Mouse (Mus musculus): ENCODE measurements around the gene Abcd4. TPM values are rescaled to one million over a fixed set of nuclear protein-coding genes. Genes with fewer than 3 reads are reported as not detected.

Gene Abcd4
- polyA plus RNA-seq, 1 experiment from 2014 or later = 6.9 TPM

DNA sequence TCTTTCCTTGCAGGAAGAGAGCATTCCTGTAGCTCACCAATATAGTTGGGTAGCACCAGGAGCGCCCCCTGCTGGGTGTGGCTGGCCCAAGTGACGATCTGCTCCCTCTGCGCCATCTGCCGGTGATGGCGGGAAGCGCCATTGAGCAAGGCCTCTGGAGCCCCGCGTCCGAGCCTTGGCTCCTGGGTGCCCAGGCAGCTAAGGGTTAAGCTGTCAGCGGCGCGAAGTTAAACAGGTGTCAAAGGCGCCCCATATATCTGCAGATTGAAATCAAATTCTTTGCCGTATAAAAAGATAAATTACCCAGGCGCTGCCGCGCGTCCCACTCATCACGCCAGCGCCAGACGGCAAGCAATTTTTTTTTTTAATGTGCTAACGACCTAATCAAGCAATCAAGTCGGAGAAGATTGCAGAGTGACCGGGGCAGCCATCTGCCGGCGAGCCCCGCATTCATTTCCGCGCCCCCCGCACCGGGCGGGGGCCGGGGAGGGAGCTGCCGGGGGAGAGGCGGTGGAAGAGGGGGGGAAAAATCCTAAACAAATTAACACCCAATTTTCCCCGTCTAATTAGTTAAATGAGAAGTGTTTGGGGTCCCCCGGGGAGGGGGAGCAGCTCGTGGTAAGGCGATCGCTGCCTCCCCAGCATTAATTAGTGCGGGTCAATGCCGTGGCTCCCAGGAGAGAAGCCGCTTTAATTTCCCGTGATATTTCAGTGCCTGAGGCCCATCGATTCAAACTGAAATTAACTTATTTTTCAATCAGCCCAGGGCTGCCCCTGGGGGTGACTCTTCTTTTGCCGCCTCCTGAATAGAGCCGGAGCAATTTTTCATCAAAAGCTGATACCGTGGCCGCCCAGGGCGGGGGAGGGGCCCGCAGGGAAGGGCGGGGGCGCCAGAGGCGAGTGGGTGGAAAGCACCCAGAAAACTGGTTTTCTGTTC, 27.1 kb downstream of the Abcd4 start:
- peak; percentile 91 for DNase-seq (ENCODE audit: low spot score)
- H3K4me2 ChIP-seq (ENCODE audit: low read depth, low read length) = peak overlapping the region; percentile 93
- H3K36me3 ChIP-seq (ENCODE audit: control insufficient read depth, insufficient read depth, low read length) = no peaks in the 10 kb centered on the region
- WGBS = under 1% methylated on average over 54 of the region's 54 CpGs
- H3K9me3 ChIP-seq (ENCODE audit: control insufficient read depth, low read length) = no peaks in the 10 kb centered on the region
- H3K9ac ChIP-seq (ENCODE audit: low read depth, low read length) = peak overlapping the region; percentile 69
- H3K27ac ChIP-seq (replicated peaks; ENCODE audit: low read depth, low read length) = no peak overlapping the region
- no peaks in the 10 kb centered on the region for H3K27me3 ChIP-seq (replicated peaks; ENCODE audit: control insufficient read depth, insufficient read depth, low read length)
- ATAC-seq (ENCODE audit: low read depth) = peak; percentile 74
- H3K4me3 ChIP-seq (ENCODE audit: low read depth, low read length) = peak overlapping the region; percentile 45
- no peaks in the 10 kb centered on the region for H3K4me1 ChIP-seq (ENCODE audit: control insufficient read depth, insufficient read depth, low read length)

DNA sequence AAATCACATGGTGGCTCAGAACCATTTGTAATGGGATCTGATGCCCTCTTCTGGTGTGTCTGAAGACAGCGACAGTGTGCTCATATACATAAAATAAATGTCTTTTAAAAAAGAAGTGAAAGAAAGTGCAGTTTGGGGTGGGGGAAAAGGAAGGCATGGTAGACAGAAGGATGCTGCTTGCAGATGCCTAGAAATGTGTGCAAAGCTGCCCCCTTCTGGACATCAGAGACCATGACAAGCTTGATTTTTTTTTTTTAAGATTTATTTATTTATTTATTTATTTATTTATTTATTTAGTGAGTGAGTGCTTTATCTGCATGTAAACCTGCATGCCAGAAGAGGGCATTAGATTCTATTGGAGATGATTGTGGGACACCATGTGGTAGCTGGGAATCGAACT, 35.9 kb downstream of the Abcd4 start:
- no peaks in the 10 kb centered on the region for H3K4me1 ChIP-seq (ENCODE audit: control insufficient read depth, insufficient read depth, low read length)
- H3K27ac ChIP-seq (replicated peaks; ENCODE audit: low read depth, low read length) = no peak overlapping the region
- H3K27me3 ChIP-seq (replicated peaks; ENCODE audit: control insufficient read depth, insufficient read depth, low read length) = no peaks in the 10 kb centered on the region
- DNase-seq (ENCODE audit: low spot score) (no peak), ATAC-seq (ENCODE audit: low read depth) (no peak)
- H3K9ac ChIP-seq (ENCODE audit: low read depth, low read length) = no peak overlapping the region
- no peak overlapping the region for H3K4me3 ChIP-seq (ENCODE audit: low read depth, low read length)
- H3K9me3 ChIP-seq (ENCODE audit: control insufficient read depth, low read length) = no peaks in the 10 kb centered on the region
- H3K36me3 ChIP-seq (ENCODE audit: control insufficient read depth, insufficient read depth, low read length) = no peaks in the 10 kb centered on the region
- WGBS = 88% methylated on average over 2 of the region's 2 CpGs
- no peak overlapping the region for H3K4me2 ChIP-seq (ENCODE audit: low read depth, low read length)

DNA sequence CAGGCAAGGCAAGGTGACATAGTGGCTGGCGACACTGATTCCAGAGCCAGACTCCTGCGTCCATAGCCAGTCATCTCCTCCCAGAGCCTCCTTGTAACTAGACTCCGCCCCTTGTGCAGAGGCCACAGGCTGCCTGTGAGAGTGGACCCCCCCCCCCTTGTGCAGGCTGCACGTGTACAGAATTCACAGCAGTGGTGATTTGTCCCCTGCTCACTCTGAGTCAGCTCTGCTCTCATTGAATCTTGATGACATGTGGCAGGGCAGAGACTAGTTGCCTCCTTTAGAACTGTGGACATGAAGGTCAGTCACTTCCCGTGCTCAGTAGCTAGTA, 38.8 kb downstream of the Abcd4 start:
- H3K9me3 ChIP-seq (ENCODE audit: control insufficient read depth, low read length) = no peaks in the 10 kb centered on the region
- ATAC-seq (ENCODE audit: low read depth) = no peak
- peaks cover 13% of the 10 kb centered on the region for H3K27me3 ChIP-seq (replicated peaks; ENCODE audit: control insufficient read depth, insufficient read depth, low read length)
- no peaks in the 10 kb centered on the region for H3K36me3 ChIP-seq (ENCODE audit: control insufficient read depth, insufficient read depth, low read length)
- no peak overlapping the region for H3K4me2 ChIP-seq (ENCODE audit: low read depth, low read length)
- DNase-seq (ENCODE audit: low spot score) = no peak
- WGBS = 22% methylated on average over 5 of the region's 5 CpGs
- no peaks in the 10 kb centered on the region for H3K4me1 ChIP-seq (ENCODE audit: control insufficient read depth, insufficient read depth, low read length)
- H3K9ac ChIP-seq (ENCODE audit: low read depth, low read length) = no peak overlapping the region
- no peak overlapping the region for H3K27ac ChIP-seq (replicated peaks; ENCODE audit: low read depth, low read length)
- no peak overlapping the region for H3K4me3 ChIP-seq (ENCODE audit: low read depth, low read length)

DNA sequence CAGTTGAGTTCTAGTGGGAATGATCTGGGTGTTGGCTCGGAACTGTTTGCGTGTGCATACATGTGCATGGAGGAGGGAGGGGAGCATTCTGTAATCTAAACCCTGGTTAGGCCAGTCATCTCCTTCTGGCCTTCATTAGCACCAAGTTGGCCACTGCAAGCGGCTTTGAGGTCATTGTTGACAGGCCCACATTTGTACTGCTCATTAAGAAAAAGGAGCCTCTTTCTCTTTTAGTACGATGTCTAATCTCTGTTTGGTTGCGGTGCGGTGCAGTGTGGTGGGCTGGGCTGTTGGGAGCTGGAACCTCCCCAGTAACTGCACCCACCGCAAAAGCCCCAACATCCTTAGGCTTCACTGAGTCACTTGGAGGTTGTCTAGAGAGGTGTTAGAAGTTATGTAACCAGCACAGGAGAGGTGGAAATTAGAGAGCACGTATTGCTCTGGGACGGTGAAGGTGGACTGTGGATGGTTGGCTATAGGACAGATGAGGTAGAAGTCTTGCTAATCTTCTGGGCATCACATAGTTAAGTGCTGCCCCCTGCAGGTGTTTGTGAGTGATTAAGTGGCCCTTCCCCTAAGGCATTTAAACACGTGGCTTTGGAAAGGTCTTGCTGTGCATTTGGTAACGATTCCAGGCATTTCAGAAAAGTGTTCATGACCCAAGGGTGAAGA, 39.3 kb downstream of the Abcd4 start:
- peaks cover 18% of the 10 kb centered on the region for H3K27me3 ChIP-seq (replicated peaks; ENCODE audit: control insufficient read depth, insufficient read depth, low read length)
- no peaks in the 10 kb centered on the region for H3K4me1 ChIP-seq (ENCODE audit: control insufficient read depth, insufficient read depth, low read length)
- H3K4me3 ChIP-seq (ENCODE audit: low read depth, low read length) = no peak overlapping the region
- no peak overlapping the region for H3K27ac ChIP-seq (replicated peaks; ENCODE audit: low read depth, low read length)
- no peak for DNase-seq (ENCODE audit: low spot score)
- H3K36me3 ChIP-seq (ENCODE audit: control insufficient read depth, insufficient read depth, low read length) = no peaks in the 10 kb centered on the region
- WGBS = 69% methylated on average over 11 of the region's 11 CpGs
- H3K9me3 ChIP-seq (ENCODE audit: control insufficient read depth, low read length) = no peaks in the 10 kb centered on the region
- H3K4me2 ChIP-seq (ENCODE audit: low read depth, low read length) = no peak overlapping the region
- H3K9ac ChIP-seq (ENCODE audit: low read depth, low read length) = no peak overlapping the region
- no peak for ATAC-seq (ENCODE audit: low read depth)

DNA sequence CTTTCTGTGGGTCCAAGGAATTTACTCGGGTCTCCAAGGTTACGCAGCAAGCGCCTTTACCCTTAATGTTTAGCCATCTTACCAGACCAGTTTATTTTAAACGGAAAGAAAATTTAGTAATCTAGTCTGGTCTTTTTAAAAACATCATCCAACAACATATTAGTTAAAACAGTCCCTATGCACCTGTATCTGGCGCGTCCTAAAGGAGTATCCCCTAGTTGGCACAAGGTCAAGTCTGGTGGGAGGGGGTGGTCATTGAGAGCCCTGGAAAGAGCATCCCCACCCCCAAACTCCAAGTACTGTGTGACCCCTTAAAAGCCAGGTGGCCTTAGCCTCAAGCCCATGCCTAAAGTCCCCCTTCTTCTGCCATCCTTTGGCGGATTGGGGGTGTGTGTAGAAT, 44.1 kb downstream of the Abcd4 start:
- Histone ChIP-seq H3K4me3 (ENCODE audit: low read depth, low read length) (no peak overlapping the region), H3K27ac (replicated peaks; ENCODE audit: low read depth, low read length) (no peak overlapping the region), H3K4me1 (ENCODE audit: control insufficient read depth, insufficient read depth, low read length) (peaks cover 6% of the 10 kb centered on the region; the same call in 1 of the 2 replicates), H3K36me3 (ENCODE audit: control insufficient read depth, insufficient read depth, low read length) (no peaks in the 10 kb centered on the region), H3K27me3 (replicated peaks; ENCODE audit: control insufficient read depth, insufficient read depth, low read length) (peaks cover 64% of the 10 kb centered on the region), H3K9me3 (ENCODE audit: control insufficient read depth, low read length) (no peaks in the 10 kb centered on the region), H3K9ac (ENCODE audit: low read depth, low read length) (no peak overlapping the region), H3K4me2 (ENCODE audit: low read depth, low read length) (no peak overlapping the region)
- no peak for ATAC-seq (ENCODE audit: low read depth)
- 18% methylated on average over 7 of the region's 7 CpGs for WGBS
- DNase-seq (ENCODE audit: low spot score) = no peak

DNA sequence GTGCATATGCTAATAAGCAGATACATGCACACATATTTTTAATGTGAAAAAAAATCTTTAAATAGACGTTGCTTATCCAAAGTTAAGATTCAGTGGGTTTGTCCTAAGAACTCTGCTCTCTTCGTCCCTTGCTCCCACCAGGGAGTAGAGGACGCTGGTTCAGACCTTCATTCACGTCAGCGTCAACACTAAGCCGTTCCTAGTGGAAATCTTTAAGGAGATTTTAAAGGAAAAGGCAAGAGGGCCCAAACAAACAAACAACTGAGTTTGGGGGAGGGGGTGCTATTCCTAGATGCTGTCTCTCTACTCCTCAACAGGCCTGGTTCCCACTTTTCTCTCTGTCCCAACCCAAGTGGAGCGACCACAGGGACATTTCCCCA, 44.9 kb downstream of the Abcd4 start:
- no peak overlapping the region for H3K9ac ChIP-seq (ENCODE audit: low read depth, low read length)
- no peak overlapping the region for H3K27ac ChIP-seq (replicated peaks; ENCODE audit: low read depth, low read length)
- no peak overlapping the region for H3K4me2 ChIP-seq (ENCODE audit: low read depth, low read length)
- H3K36me3 ChIP-seq (ENCODE audit: control insufficient read depth, insufficient read depth, low read length) = no peaks in the 10 kb centered on the region
- DNase-seq (ENCODE audit: low spot score) (no peak), ATAC-seq (ENCODE audit: low read depth) (no peak)
- WGBS = 3% methylated on average over 7 of the region's 7 CpGs
- peaks cover 72% of the 10 kb centered on the region for H3K27me3 ChIP-seq (replicated peaks; ENCODE audit: control insufficient read depth, insufficient read depth, low read length)
- no peaks in the 10 kb centered on the region for H3K9me3 ChIP-seq (ENCODE audit: control insufficient read depth, low read length)
- H3K4me3 ChIP-seq (ENCODE audit: low read depth, low read length) = 0 out of 2 replicates have a peak overlapping the region, but pooled peaks have one; percentile 23
- peaks cover 6% of the 10 kb centered on the region; the same call in 1 of the 2 replicates for H3K4me1 ChIP-seq (ENCODE audit: control insufficient read depth, insufficient read depth, low read length)

DNA sequence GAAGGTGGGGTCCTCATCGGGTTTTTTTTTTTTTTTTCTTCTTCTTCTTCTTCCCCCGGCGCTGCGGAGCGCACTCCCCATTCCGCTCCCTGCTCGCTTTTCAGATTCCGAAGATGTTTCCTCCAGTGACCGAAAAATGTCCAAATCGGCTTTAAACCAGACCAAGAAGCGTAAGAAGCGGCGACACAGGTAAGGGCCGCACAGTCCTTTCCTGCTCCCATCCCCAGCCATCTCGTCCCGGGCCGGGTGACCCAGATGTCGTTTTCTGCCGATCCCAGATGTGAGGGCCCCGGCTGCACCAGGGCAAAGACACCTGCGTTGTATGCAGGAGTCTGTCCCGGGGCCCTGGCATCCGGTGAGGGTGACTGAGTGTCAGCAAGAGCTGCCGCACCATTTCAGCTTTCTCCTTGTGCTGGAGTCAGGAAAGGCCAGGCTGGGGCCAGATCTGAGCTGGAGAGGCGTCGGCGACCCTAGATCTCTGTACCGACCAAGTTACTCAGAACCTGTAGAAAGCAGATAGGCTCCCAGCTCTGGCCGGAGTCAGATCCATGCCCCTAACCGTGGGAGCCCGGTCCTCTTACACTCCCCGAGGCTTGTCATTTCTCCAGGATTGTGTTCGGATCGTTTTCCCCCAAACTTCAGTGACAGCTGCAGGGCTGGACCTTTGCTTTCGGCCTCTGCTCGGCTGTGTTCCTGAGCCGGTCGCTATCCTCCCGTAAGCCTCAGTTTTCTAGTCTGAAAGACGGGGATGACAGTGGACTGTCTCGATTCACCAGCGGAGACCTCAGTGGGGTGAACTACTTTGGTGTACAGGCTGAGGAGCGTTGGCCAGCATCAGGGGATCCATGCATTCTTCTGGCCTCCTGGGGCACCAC, 45.5 kb downstream of the Abcd4 start:
- no peak overlapping the region for H3K27ac ChIP-seq (replicated peaks; ENCODE audit: low read depth, low read length)
- DNase-seq (ENCODE audit: low spot score) (no peak), ATAC-seq (ENCODE audit: low read depth) (no peak)
- no peaks in the 10 kb centered on the region for H3K9me3 ChIP-seq (ENCODE audit: control insufficient read depth, low read length)
- H3K4me1 ChIP-seq (ENCODE audit: control insufficient read depth, insufficient read depth, low read length) = peaks cover 6% of the 10 kb centered on the region; the same call in 1 of the 2 replicates
- peaks cover 77% of the 10 kb centered on the region for H3K27me3 ChIP-seq (replicated peaks; ENCODE audit: control insufficient read depth, insufficient read depth, low read length)
- no peaks in the 10 kb centered on the region for H3K36me3 ChIP-seq (ENCODE audit: control insufficient read depth, insufficient read depth, low read length)
- peak overlapping the region; percentile 34; the same call in 1 of the 2 replicates for H3K9ac ChIP-seq (ENCODE audit: low read depth, low read length)
- WGBS = 3% methylated on average over 41 of the region's 43 CpGs
- H3K4me3 ChIP-seq (ENCODE audit: low read depth, low read length) = peak overlapping the region; percentile 23
- peak overlapping the region; percentile 33; the same call in 1 of the 2 replicates for H3K4me2 ChIP-seq (ENCODE audit: low read depth, low read length)

DNA sequence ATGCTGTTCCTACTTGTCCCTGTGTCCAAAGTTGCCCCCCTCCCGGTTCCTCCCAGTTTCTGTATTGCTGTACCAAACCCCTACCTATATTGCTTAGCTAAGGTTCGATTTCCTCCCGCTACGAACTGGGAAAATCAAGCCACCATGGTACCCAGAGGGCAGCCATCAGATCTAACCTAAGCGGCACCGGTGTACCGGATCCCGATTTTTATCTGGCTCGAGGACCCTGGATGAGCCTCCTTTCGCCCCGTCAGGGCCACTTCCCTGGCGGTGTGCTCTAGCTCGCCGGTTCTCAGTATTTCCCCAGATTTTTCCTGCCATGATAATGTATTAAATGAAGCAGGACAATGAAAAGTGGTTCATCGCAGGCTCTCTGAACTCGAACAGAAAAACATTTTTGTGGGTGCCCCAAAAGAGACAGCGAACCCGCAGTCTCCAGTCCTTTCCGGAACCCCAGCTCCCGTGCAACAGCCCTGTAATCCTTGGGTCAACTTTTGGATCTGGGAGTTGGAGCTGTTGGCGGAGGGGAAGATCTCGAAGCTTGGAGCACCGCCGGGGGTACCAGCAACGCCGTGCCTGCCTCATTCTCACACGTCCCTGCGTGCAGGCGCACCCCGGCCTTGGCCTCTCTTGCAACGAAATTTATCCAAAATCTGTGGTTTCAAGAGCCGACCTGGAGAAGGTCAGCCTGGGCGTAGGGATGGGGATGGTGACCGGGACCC, 46.4 kb downstream of the Abcd4 start:
- Histone ChIP-seq H3K36me3 (ENCODE audit: control insufficient read depth, insufficient read depth, low read length) (no peaks in the 10 kb centered on the region), H3K27ac (replicated peaks; ENCODE audit: low read depth, low read length) (no peak overlapping the region), H3K4me3 (ENCODE audit: low read depth, low read length) (peak overlapping the region; percentile 23), H3K27me3 (replicated peaks; ENCODE audit: control insufficient read depth, insufficient read depth, low read length) (peaks cover 77% of the 10 kb centered on the region), H3K4me2 (ENCODE audit: low read depth, low read length) (peak overlapping the region; percentile 33; the same call in 1 of the 2 replicates), H3K9me3 (ENCODE audit: control insufficient read depth, low read length) (no peaks in the 10 kb centered on the region), H3K4me1 (ENCODE audit: control insufficient read depth, insufficient read depth, low read length) (peaks cover 6% of the 10 kb centered on the region; the same call in 1 of the 2 replicates), H3K9ac (ENCODE audit: low read depth, low read length) (peak overlapping the region; percentile 34; the same call in 1 of the 2 replicates)
- DNase-seq (ENCODE audit: low spot score) (no peak), ATAC-seq (ENCODE audit: low read depth) (no peak)
- WGBS = 1% methylated on average over 34 of the region's 34 CpGs

All from embryonic facial prominence, embryonic 14.5 days (tissue).